Mouse (Mus musculus): ENCODE data around the gene Mmp14.

The Mmp14 gene

GRCm38 (mm10) chr14:54431334-54432077 is at the start of gene Mmp14:
Gene Mmp14 (plus strand): TSS chr14:54431612.
- peak; percentile 98 for DNase-seq

- DNase-seq: no peak
Observed at GRCm38 (mm10) chr14:54381816-54382215, 49.6 kb upstream of the Mmp14 start.

- DNase-seq: no peak
Observed at GRCm38 (mm10) chr14:54382641-54383040, 48.8 kb upstream of the Mmp14 start.

GRCm38 (mm10) chr14:54383355-54383771 is 48.0 kb upstream of the Mmp14 start:
- DNase-seq: peak; percentile 96

GRCm38 (mm10) chr14:54384396-54384795 is 47.0 kb upstream of the Mmp14 start:
- no peak for DNase-seq

- no peak for DNase-seq
Observed at GRCm38 (mm10) chr14:54385968-54386618, 45.3 kb upstream of the Mmp14 start.

- no peak for DNase-seq
Observed at GRCm38 (mm10) chr14:54387546-54387945, 43.9 kb upstream of the Mmp14 start.

GRCm38 (mm10) chr14:54390843-54391242 is 40.6 kb upstream of the Mmp14 start:
- DNase-seq: no peak

- no peak for DNase-seq
Observed at GRCm38 (mm10) chr14:54393794-54394193, 37.6 kb upstream of the Mmp14 start.

GRCm38 (mm10) chr14:54394309-54394708 is 37.1 kb upstream of the Mmp14 start:
- no peak for DNase-seq

- DNase-seq: no peak
Observed at GRCm38 (mm10) chr14:54396685-54397084, 34.7 kb upstream of the Mmp14 start.

GRCm38 (mm10) chr14:54397872-54398527 is 33.4 kb upstream of the Mmp14 start:
- DNase-seq: peak; percentile 93

GRCm38 (mm10) chr14:54398528-54398916 is 32.9 kb upstream of the Mmp14 start:
- no peak for DNase-seq

GRCm38 (mm10) chr14:54398921-54399382 is 32.5 kb upstream of the Mmp14 start:
- DNase-seq: no peak

- no peak for DNase-seq
Observed at GRCm38 (mm10) chr14:54401723-54402122, 29.7 kb upstream of the Mmp14 start.

GRCm38 (mm10) chr14:54408336-54409056 is 22.9 kb upstream of the Mmp14 start:
- peak; percentile 92 for DNase-seq

GRCm38 (mm10) chr14:54409057-54409645 is 22.3 kb upstream of the Mmp14 start:
- DNase-seq: peak; percentile 95

GRCm38 (mm10) chr14:54409980-54410810 is 21.2 kb upstream of the Mmp14 start:
- peak; percentile 95 for DNase-seq

- DNase-seq: no peak
Observed at GRCm38 (mm10) chr14:54412000-54412576, 19.3 kb upstream of the Mmp14 start.

- DNase-seq: peak; percentile 91
Observed at GRCm38 (mm10) chr14:54412629-54413170, 18.7 kb upstream of the Mmp14 start.

All from heart, adult 11 months (tissue).